Mouse (Mus musculus) forebrain, embryonic 12.5 days (tissue): Measurements from ENCODE around the gene Clec4f. TPM values are rescaled to one million over a fixed set of nuclear protein-coding genes. Genes with fewer than 3 reads are reported as not detected.
"Not testable (repeated sequence)": the region's sequence is repeated elsewhere in the genome, so short reads cannot be mapped to it uniquely, and the experiment has no call there.

ENCODE experiments used
- ATAC-seq: fragments of 200-750 bp; cut with Nextera tagmentation; 2 replicates; pipeline ENCODE4 v1.8.0; 2017; ENCODE audit warnings: moderate TSS enrichment; ENCODE audit not compliant: low FRiP score
- H3K27ac ChIP-seq: fragments of 300-500 bp; sonication (generic); 2 replicates; pipeline ENCODE4 v1.5.1; 2016; ENCODE audit warnings: mild to moderate bottlenecking
- H3K27me3 ChIP-seq: fragments of 300-500 bp; sonication (generic); 2 replicates; pipeline ENCODE4 v1.6.1; 2016; ENCODE audit warnings: mild to moderate bottlenecking
- H3K36me3 ChIP-seq: fragments of 300-500 bp; sonication (generic); replicated peaks from 2 replicates; pipeline ENCODE4 v1.6.1; 2016; ENCODE audit warnings: mild to moderate bottlenecking
- H3K4me1 ChIP-seq: fragments of 300-500 bp; sonication (generic); 2 replicates; pipeline ENCODE4 v1.6.1; 2016
- H3K4me2 ChIP-seq: fragments of 300-500 bp; sonication (generic); 2 replicates; pipeline ENCODE4 v1.6.1; 2016; ENCODE audit warnings: mild to moderate bottlenecking, moderate library complexity
- H3K4me3 ChIP-seq: fragments of 300-500 bp; sonication (generic); replicated peaks from 2 replicates; pipeline ENCODE4 v1.5.1; 2016; ENCODE audit warnings: mild to moderate bottlenecking
- H3K9ac ChIP-seq: fragments of 300-500 bp; sonication (generic); 2 replicates; pipeline ENCODE4 v1.6.1; 2016; ENCODE audit warnings: mild to moderate bottlenecking
- H3K9me3 ChIP-seq: fragments of 300-500 bp; sonication (generic); 2 replicates; pipeline ENCODE4 v1.6.1; 2016
- WGBS: fragments of 180-500 bp; shearing (Covaris S2); methylation state at CpG from one replicate; pipeline ENCODE4 v1.1.7; 2016; 5-methylcytosine and 5-hydroxymethylcytosine counted together
- polyA plus RNA-seq: library from polyadenylated mRNA; unstranded; fragments of >200 nt; fragmentation: Nextera tagmentation; extraction: Ambion mirVana; gene quantifications from 2 replicates; pipeline ENCODE4 v1.2.1, GENCODE M21; 2016

Gene Clec4f
- polyA plus RNA-seq, 1 experiment from 2014 or later: not detected

GRCm38 (mm10) chr6:83692962-83693361 is 37.0 kb upstream of the Clec4f start:
- Histone ChIP-seq H3K4me2 (no peak overlapping the region), H3K27ac (no peak overlapping the region), H3K4me1 (no peaks in the 10 kb centered on the region), H3K9me3 (no peaks in the 10 kb centered on the region), H3K9ac (no peak overlapping the region), H3K4me3 (no peak overlapping the region), H3K27me3 (peaks cover 96% of the 10 kb centered on the region), H3K36me3 (no peaks in the 10 kb centered on the region)
- ATAC-seq: no peak
- 2% methylated on average over 12 of the region's 12 CpGs for WGBS

- 81% methylated on average over 2 of the region's 2 CpGs for WGBS
- Histone ChIP-seq H3K9me3 (no peaks in the 10 kb centered on the region), H3K4me3 (no peak overlapping the region), H3K9ac (no peak overlapping the region), H3K27ac (no peak overlapping the region), H3K4me2 (no peak overlapping the region), H3K36me3 (no peaks in the 10 kb centered on the region), H3K4me1 (no peaks in the 10 kb centered on the region), H3K27me3 (peaks cover 87% of the 10 kb centered on the region)
- ATAC-seq: no peak
These were observed 34.9 kb upstream of the Clec4f start for GRCm38 (mm10) chr6:83690936-83691335.

GRCm38 (mm10) chr6:83690277-83690676 is 34.3 kb upstream of the Clec4f start:
- no peaks in the 10 kb centered on the region for H3K9me3 ChIP-seq
- no peaks in the 10 kb centered on the region for H3K36me3 ChIP-seq
- no peak overlapping the region for H3K4me3 ChIP-seq
- no peak overlapping the region for H3K27ac ChIP-seq
- no peaks in the 10 kb centered on the region for H3K4me1 ChIP-seq
- 31% methylated on average over 4 of the region's 5 CpGs for WGBS
- ATAC-seq: no peak
- no peak overlapping the region for H3K9ac ChIP-seq
- H3K27me3 ChIP-seq: peaks cover 87% of the 10 kb centered on the region
- no peak overlapping the region for H3K4me2 ChIP-seq

- no peak for ATAC-seq
- H3K9me3 ChIP-seq: no peaks in the 10 kb centered on the region
- H3K27me3 ChIP-seq: peaks cover 85% of the 10 kb centered on the region
- no peaks in the 10 kb centered on the region for H3K4me1 ChIP-seq
- H3K4me2 ChIP-seq: no peak overlapping the region
- WGBS: 84% methylated on average over 4 of the region's 4 CpGs
- no peak overlapping the region for H3K4me3 ChIP-seq
- H3K27ac ChIP-seq: no peak overlapping the region
- no peak overlapping the region for H3K9ac ChIP-seq
- no peaks in the 10 kb centered on the region for H3K36me3 ChIP-seq
These were observed 33.4 kb upstream of the Clec4f start for GRCm38 (mm10) chr6:83689374-83689773.

GRCm38 (mm10) chr6:83677757-83678156 is 21.8 kb upstream of the Clec4f start, which contains the start of gene Cd207:
Gene Cd207 (minus strand): TSS chr6:83677857.
- no peaks in the 10 kb centered on the region for H3K4me1 ChIP-seq

GRCm38 (mm10) chr6:83673395-83673794 is 17.4 kb upstream of the Clec4f start:
- Histone ChIP-seq H3K4me3 (no peak overlapping the region), H3K36me3 (no peaks in the 10 kb centered on the region), H3K27me3 (0 out of 2 replicates have a peak, but pooled peaks cover 6% of the 10 kb centered on the region), H3K27ac (no peak overlapping the region), H3K4me2 (no peak overlapping the region), H3K9me3 (no peaks in the 10 kb centered on the region), H3K9ac (no peak overlapping the region), H3K4me1 (no peaks in the 10 kb centered on the region)
- WGBS: 2% methylated on average over 4 of the region's 4 CpGs
- no peak for ATAC-seq

More at GRCm38 (mm10) chr6:83677757-83678156, 21.8 kb upstream of the Clec4f start, which contains the start of gene Cd207:
- Histone ChIP-seq H3K27me3 (peaks cover 14% of the 10 kb centered on the region), H3K4me3 (no peak within 1 kb of the TSS), H3K36me3 (no peaks in the 10 kb centered on the region), H3K4me2 (no peak within 1 kb of the TSS), H3K9me3 (no peaks in the 10 kb centered on the region), H3K27ac (no peak within 1 kb of the TSS), H3K9ac (no peak within 1 kb of the TSS)
- 75% methylated on average over 4 of the region's 4 CpGs for WGBS
- ATAC-seq: no peak

GRCm38 (mm10) chr6:83665009-83665408 is 9.0 kb upstream of the Clec4f start:
- 71% methylated on average over 2 of the region's 2 CpGs for WGBS
- Histone ChIP-seq H3K27me3 (no peaks in the 10 kb centered on the region), H3K4me1 (no peaks in the 10 kb centered on the region; the same call in 1 of the 2 replicates), H3K36me3 (no peaks in the 10 kb centered on the region), H3K9me3 (no peaks in the 10 kb centered on the region), H3K4me3 (no peak overlapping the region), H3K9ac (no peak overlapping the region), H3K4me2 (no peak overlapping the region), H3K27ac (no peak overlapping the region)
- no peak for ATAC-seq

- Histone ChIP-seq H3K36me3 (no peaks in the 10 kb centered on the region), H3K4me3 (no peak overlapping the region), H3K9ac (no peak overlapping the region), H3K27ac (no peak overlapping the region), H3K27me3 (no peaks in the 10 kb centered on the region), H3K4me2 (no peak overlapping the region), H3K9me3 (no peaks in the 10 kb centered on the region), H3K4me1 (no peaks in the 10 kb centered on the region)
- no peak for ATAC-seq
- WGBS: 74% methylated on average over 4 of the region's 4 CpGs
These were observed 4.8 kb upstream of the Clec4f start for GRCm38 (mm10) chr6:83660821-83661220.

- no peaks in the 10 kb centered on the region for H3K4me1 ChIP-seq
- 91% methylated on average over 10 of the region's 10 CpGs for WGBS
- no peaks in the 10 kb centered on the region for H3K9me3 ChIP-seq
- no peaks in the 10 kb centered on the region for H3K36me3 ChIP-seq
- no peak overlapping the region for H3K4me2 ChIP-seq
- no peak for ATAC-seq
- H3K27me3 ChIP-seq: no peaks in the 10 kb centered on the region
- H3K27ac ChIP-seq: no peak overlapping the region
- no peak overlapping the region for H3K4me3 ChIP-seq
- no peak overlapping the region for H3K9ac ChIP-seq
These were observed 9.3 kb downstream of the Clec4f start for GRCm38 (mm10) chr6:83646715-83647114.

GRCm38 (mm10) chr6:83635329-83635728 is 20.7 kb downstream of the Clec4f start:
- Histone ChIP-seq H3K27ac (no peak overlapping the region), H3K27me3 (peaks cover 5% of the 10 kb centered on the region; the same call in 1 of the 2 replicates), H3K9me3 (no peaks in the 10 kb centered on the region), H3K4me2 (no peak overlapping the region), H3K4me1 (no peaks in the 10 kb centered on the region; the same call in 1 of the 2 replicates), H3K4me3 (no peak overlapping the region), H3K9ac (no peak overlapping the region), H3K36me3 (no peaks in the 10 kb centered on the region)
- WGBS: 97% methylated on average over 1 of the region's 1 CpGs
- no peak for ATAC-seq

- not testable (repeated sequence) for H3K27ac ChIP-seq, H3K9ac ChIP-seq, H3K9me3 ChIP-seq, H3K36me3 ChIP-seq, H3K27me3 ChIP-seq, H3K4me3 ChIP-seq, ATAC-seq, H3K4me2 ChIP-seq, H3K4me1 ChIP-seq
- 87% methylated on average over 4 of the region's 4 CpGs for WGBS
These were observed 21.4 kb downstream of the Clec4f start for GRCm38 (mm10) chr6:83634631-83635030.

GRCm38 (mm10) chr6:83634106-83634505 is 21.9 kb downstream of the Clec4f start:
- not testable (repeated sequence) for H3K27ac ChIP-seq, H3K9me3 ChIP-seq, H3K4me1 ChIP-seq, H3K36me3 ChIP-seq, H3K4me3 ChIP-seq, H3K4me2 ChIP-seq, ATAC-seq, H3K9ac ChIP-seq, H3K27me3 ChIP-seq
- WGBS: 75% methylated on average over 5 of the region's 5 CpGs

GRCm38 (mm10) chr6:83631815-83632214 is 24.2 kb downstream of the Clec4f start:
- no peak overlapping the region for H3K4me2 ChIP-seq
- H3K27ac ChIP-seq: no peak overlapping the region
- no peak overlapping the region for H3K9ac ChIP-seq
- H3K36me3 ChIP-seq: no peaks in the 10 kb centered on the region
- H3K4me1 ChIP-seq: no peaks in the 10 kb centered on the region; the same call in 1 of the 2 replicates
- H3K27me3 ChIP-seq: peaks cover 5% of the 10 kb centered on the region; the same call in 1 of the 2 replicates
- no peak for ATAC-seq
- H3K9me3 ChIP-seq: no peaks in the 10 kb centered on the region
- 74% methylated on average over 4 of the region's 4 CpGs for WGBS
- no peak overlapping the region for H3K4me3 ChIP-seq
